Mouse (Mus musculus) ES-E14 (cell line): Measurements from ENCODE around the gene Uimc1.

ENCODE experiments used
- CHD2 ChIP-seq: IDR thresholded peaks from 2 replicates; pipeline ENCODE4 v1.6.1; 2014; ENCODE audit warnings: mild to moderate bottlenecking, low read depth, low read length, inconsistent platforms
- HCFC1 ChIP-seq: IDR thresholded peaks from 2 replicates; pipeline ENCODE4 v1.6.1; 2012; ENCODE audit warnings: low read length, inconsistent platforms, borderline replicate concordance; ENCODE audit not compliant: insufficient read depth
- MAFK ChIP-seq: IDR thresholded peaks from 2 replicates; pipeline ENCODE4 v1.6.1; 2014; ENCODE audit warnings: mild to moderate bottlenecking, low read depth, low read length, inconsistent platforms; ENCODE audit not compliant: insufficient read depth
- ZC3H11A ChIP-seq: IDR thresholded peaks from 2 replicates; pipeline ENCODE4 v1.6.1; 2012; ENCODE audit warnings: low read depth, mild to moderate bottlenecking, inconsistent platforms, low read length, borderline replicate concordance

DNA sequence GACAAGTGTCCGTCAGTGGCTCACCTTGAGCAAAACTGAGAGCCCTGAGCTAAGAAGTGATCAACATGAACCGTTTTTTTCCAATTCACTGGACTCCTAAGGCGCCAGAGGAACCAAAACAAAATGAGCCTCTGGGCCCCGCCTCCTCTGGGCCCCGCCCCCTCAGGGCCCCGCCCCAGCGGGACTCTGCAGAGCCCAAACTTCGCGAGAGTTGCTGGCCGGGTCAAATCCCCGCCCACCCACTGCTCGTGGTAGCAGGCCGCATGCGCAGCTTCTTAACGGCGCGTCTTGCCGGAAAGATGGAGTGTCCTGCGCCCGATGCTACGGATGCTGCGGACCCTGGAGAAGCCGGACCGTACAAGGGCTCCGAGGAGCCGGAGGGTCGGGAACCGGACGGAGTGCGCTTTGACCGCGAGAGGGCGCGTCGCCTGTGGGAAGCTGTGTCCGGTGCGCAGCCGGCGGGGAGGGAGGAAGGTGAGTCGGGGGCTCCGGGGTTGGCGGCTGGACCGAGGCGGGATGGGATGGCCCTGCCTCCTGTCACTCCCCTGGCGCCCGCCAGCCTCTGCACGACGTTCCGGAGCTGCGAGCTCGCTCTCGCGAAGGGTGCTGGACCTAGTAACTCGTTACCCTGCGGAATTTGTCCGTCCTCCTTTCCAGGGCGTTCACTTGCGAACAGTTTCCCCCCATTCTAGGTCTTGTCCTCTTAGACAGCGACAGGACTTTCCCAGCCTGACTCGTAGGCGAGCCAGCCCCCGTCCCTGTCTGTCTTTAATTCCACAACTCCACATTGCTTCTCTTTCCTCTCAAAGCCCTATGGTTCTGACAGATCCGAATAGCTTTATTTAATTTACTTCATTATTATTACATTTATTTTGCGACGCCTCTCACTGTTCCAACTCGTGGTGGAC is 5.2 kb upstream of the Uimc1 start, which contains the start of gene Zfp346:
- TF ChIP-seq CHD2: peak; percentile 94
- TF ChIP-seq HCFC1: 0 out of 2 replicates have a peak, but pooled peaks have one; percentile 33
- no peak for TF ChIP-seq ZC3H11A
- TF ChIP-seq MAFK: no peak
